Mouse (Mus musculus) limb, embryonic 11.5 days (tissue): ENCODE data around the gene Ppp1r13b. TPM values are rescaled to one million over a fixed set of nuclear protein-coding genes. Genes with fewer than 3 reads are reported as not detected.

Experiments used
- ATAC-seq: fragments of 200-750 bp; cut with Nextera tagmentation; 2 replicates; pipeline ENCODE4 v1.8.0; 2017; ENCODE audit warnings: low read depth; ENCODE audit not compliant: insufficient number of reproducible peaks, low FRiP score, low TSS enrichment
- DNase-seq: peaks from one replicate; pipeline ENCODE4 v3.0.0-alpha.2; 2015; ENCODE audit warnings: low spot score
- H3K27ac ChIP-seq: fragments of 300-500 bp; sonication (generic); replicated peaks from 2 replicates; pipeline ENCODE4 v1.5.1; 2014; ENCODE audit warnings: low read depth, mild to moderate bottlenecking, low read length
- H3K27me3 ChIP-seq: fragments of 300-500 bp; sonication (generic); 2 replicates; pipeline ENCODE4 v1.6.1; 2014; ENCODE audit warnings: mild to moderate bottlenecking, low read length, mixed read lengths; ENCODE audit not compliant: control insufficient read depth, insufficient read depth
- H3K36me3 ChIP-seq: fragments of 300-500 bp; sonication (generic); 2 replicates; pipeline ENCODE4 v1.6.1; 2014; ENCODE audit warnings: mild to moderate bottlenecking, low read length, moderate library complexity, mixed read lengths; ENCODE audit not compliant: control insufficient read depth, insufficient read depth
- H3K4me1 ChIP-seq: fragments of 300-500 bp; sonication (generic); 2 replicates; pipeline ENCODE4 v1.6.1; 2014; ENCODE audit warnings: low read length, mixed read lengths; ENCODE audit not compliant: control insufficient read depth, insufficient read depth
- H3K4me2 ChIP-seq: fragments of 300-500 bp; sonication (generic); 2 replicates; pipeline ENCODE4 v1.6.1; 2014; ENCODE audit warnings: low read depth, mild to moderate bottlenecking, moderate library complexity; ENCODE audit not compliant: severe bottlenecking
- H3K4me3 ChIP-seq: fragments of 300-500 bp; sonication (generic); 2 replicates; pipeline ENCODE4 v1.5.1; 2014; ENCODE audit warnings: low read depth, low read length
- H3K9ac ChIP-seq: fragments of 300-500 bp; sonication (generic); 2 replicates; pipeline ENCODE4 v1.6.1; 2014; ENCODE audit warnings: mild to moderate bottlenecking, low read length
- H3K9me3 ChIP-seq: fragments of 300-500 bp; sonication (generic); 2 replicates; pipeline ENCODE4 v1.6.1; 2016; ENCODE audit warnings: low read length; ENCODE audit not compliant: control insufficient read depth
- WGBS: fragments of 180-500 bp; shearing (Covaris S2); extraction: QIAGEN DNeasy Blood & Tissue Kit; methylation state at CpG from one replicate; pipeline ENCODE4 v1.1.7; 2014; 5-methylcytosine and 5-hydroxymethylcytosine counted together
- polyA plus RNA-seq: library from polyadenylated mRNA; unstranded; fragments of >200 nt; fragmentation: Nextera tagmentation; extraction: Ambion mirVana; gene quantifications from 2 replicates; pipeline ENCODE4 v1.2.1, GENCODE M21; 2014

The Ppp1r13b gene
- polyA plus RNA-seq, 1 experiment from 2014 or later = 6.5 TPM

GRCm38 (mm10) chr12:111899646-111900045 is 8.3 kb downstream of the Ppp1r13b start:
- Histone ChIP-seq H3K4me2 (no peak overlapping the region), H3K4me3 (no peak overlapping the region), H3K27me3 (no peaks in the 10 kb centered on the region), H3K9me3 (no peaks in the 10 kb centered on the region), H3K27ac (no peak overlapping the region), H3K4me1 (no peaks in the 10 kb centered on the region), H3K9ac (no peak overlapping the region), H3K36me3 (no peaks in the 10 kb centered on the region)
- 75% methylated on average over 5 of the region's 5 CpGs for WGBS
- no peak for ATAC-seq
- no peak for DNase-seq

- ATAC-seq = no peak
- no peaks in the 10 kb centered on the region for H3K4me1 ChIP-seq
- H3K27ac ChIP-seq = no peak overlapping the region
- WGBS = 83% methylated on average over 9 of the region's 9 CpGs
- no peaks in the 10 kb centered on the region for H3K9me3 ChIP-seq
- H3K4me3 ChIP-seq = no peak overlapping the region
- no peak overlapping the region for H3K4me2 ChIP-seq
- DNase-seq = no peak
- H3K9ac ChIP-seq = no peak overlapping the region
- no peaks in the 10 kb centered on the region for H3K36me3 ChIP-seq
- no peaks in the 10 kb centered on the region for H3K27me3 ChIP-seq
Observed at GRCm38 (mm10) chr12:111898686-111899085, 9.2 kb downstream of the Ppp1r13b start.

GRCm38 (mm10) chr12:111896908-111897661 is 10.8 kb downstream of the Ppp1r13b start:
- Histone ChIP-seq H3K9me3 (no peaks in the 10 kb centered on the region), H3K27ac (no peak overlapping the region), H3K4me3 (no peak overlapping the region), H3K4me2 (no peak overlapping the region), H3K36me3 (no peaks in the 10 kb centered on the region), H3K4me1 (no peaks in the 10 kb centered on the region), H3K9ac (no peak overlapping the region), H3K27me3 (no peaks in the 10 kb centered on the region)
- WGBS = 59% methylated on average over 7 of the region's 7 CpGs
- no peak for ATAC-seq
- DNase-seq = no peak

GRCm38 (mm10) chr12:111894082-111894481 is 13.8 kb downstream of the Ppp1r13b start:
- DNase-seq = no peak
- no peak overlapping the region for H3K4me2 ChIP-seq
- no peak for ATAC-seq
- H3K27ac ChIP-seq = no peak overlapping the region
- H3K27me3 ChIP-seq = no peaks in the 10 kb centered on the region
- WGBS = 48% methylated on average over 1 of the region's 1 CpGs
- H3K4me3 ChIP-seq = no peak overlapping the region
- no peaks in the 10 kb centered on the region for H3K9me3 ChIP-seq
- no peaks in the 10 kb centered on the region for H3K36me3 ChIP-seq
- no peaks in the 10 kb centered on the region for H3K4me1 ChIP-seq
- no peak overlapping the region for H3K9ac ChIP-seq

GRCm38 (mm10) chr12:111892981-111893380 is 14.9 kb downstream of the Ppp1r13b start:
- Histone ChIP-seq H3K4me2 (no peak overlapping the region), H3K9me3 (no peaks in the 10 kb centered on the region), H3K4me3 (no peak overlapping the region), H3K27ac (no peak overlapping the region), H3K4me1 (no peaks in the 10 kb centered on the region), H3K9ac (no peak overlapping the region), H3K36me3 (no peaks in the 10 kb centered on the region), H3K27me3 (no peaks in the 10 kb centered on the region)
- DNase-seq (no peak), ATAC-seq (no peak)
- WGBS = 90% methylated on average over 1 of the region's 1 CpGs

- ATAC-seq (no peak), DNase-seq (no peak)
- Histone ChIP-seq H3K27ac (no peak overlapping the region), H3K4me3 (no peak overlapping the region), H3K4me1 (no peaks in the 10 kb centered on the region), H3K27me3 (no peaks in the 10 kb centered on the region), H3K9me3 (no peaks in the 10 kb centered on the region), H3K4me2 (no peak overlapping the region), H3K36me3 (no peaks in the 10 kb centered on the region), H3K9ac (no peak overlapping the region)
- 88% methylated on average over 4 of the region's 4 CpGs for WGBS
Observed at GRCm38 (mm10) chr12:111891800-111892199, 16.1 kb downstream of the Ppp1r13b start.

- no peaks in the 10 kb centered on the region for H3K9me3 ChIP-seq
- no peaks in the 10 kb centered on the region for H3K36me3 ChIP-seq
- DNase-seq (no peak), ATAC-seq (no peak)
- H3K27ac ChIP-seq = no peak overlapping the region
- H3K4me1 ChIP-seq = no peaks in the 10 kb centered on the region
- WGBS = 89% methylated on average over 3 of the region's 3 CpGs
- H3K4me2 ChIP-seq = no peak overlapping the region
- H3K9ac ChIP-seq = no peak overlapping the region
- no peaks in the 10 kb centered on the region for H3K27me3 ChIP-seq
- no peak overlapping the region for H3K4me3 ChIP-seq
Observed at GRCm38 (mm10) chr12:111889251-111889650, 18.7 kb downstream of the Ppp1r13b start.

GRCm38 (mm10) chr12:111888303-111888864 is 19.5 kb downstream of the Ppp1r13b start:
- 90% methylated on average over 4 of the region's 4 CpGs for WGBS
- Histone ChIP-seq H3K9me3 (no peaks in the 10 kb centered on the region), H3K4me3 (no peak overlapping the region), H3K4me1 (no peaks in the 10 kb centered on the region), H3K27ac (no peak overlapping the region), H3K4me2 (no peak overlapping the region), H3K27me3 (no peaks in the 10 kb centered on the region), H3K36me3 (no peaks in the 10 kb centered on the region), H3K9ac (no peak overlapping the region)
- no peak for ATAC-seq
- DNase-seq = no peak
